Comparison of ENCODE assay signal across 9 mouse cellular contexts in genomic region chr8:91629594-91629993, GRCm38 (mm10).
DNase-seq lines count a peak whose midpoint lies in the region; ATAC-seq lines count a peak whose summit lies in the region.
"Had no signal": no experiment of that assay in that cellular context is flagged by ENCODE, and none has a peak within 500 bp of the region (broad histone marks: within the 10 kb centered on the region; RNA-seq: fewer than 3 reads in every experiment).

No protein-coding gene starts in this region.

- intact Hi-C loops in heart, postnatal 10 days (cut with DNase I), result no loop called here
- intact Hi-C loops in left cerebral cortex, postnatal 25 days (cut with DNase I), result no loop called here

- ATAC-seq in forebrain, embryonic 12.5 days (ENCODE audit: low FRiP score), result peak; percentile 42; the same call in 1 of the 2 replicates
- ATAC-seq in forebrain, embryonic 11.5 days (replicated peaks; ENCODE audit: low FRiP score), result no peak

- H3K4me1 ChIP-seq in forebrain, embryonic 12.5 days, result peaks cover 50% of the 10 kb centered on the region
- H3K4me1 ChIP-seq in forebrain, embryonic 11.5 days (replicated peaks; ENCODE audit: control insufficient read depth, insufficient read depth, low read length), result peaks cover 3% of the 10 kb centered on the region; the same call in 1 of the 2 replicates

- no peak for DNase-seq in forebrain, embryonic 11.5 days (ENCODE audit: low spot score)
- peak; percentile 61 for DNase-seq in embryo, embryonic 10 days (ENCODE audit: low spot score)
- DNase-seq in heart, postnatal 10 days, result peak; percentile 62 to 67
- DNase-seq in kidney, postnatal 36 days, result peak; percentile 50 to 67
- DNase-seq in urinary bladder, postnatal 36 days (ENCODE audit: low spot score in 2 of 2), result no peak
- DNase-seq in cerebellum, adult 8-10 months, result no peak
- no peak for DNase-seq in left cerebral cortex, postnatal 25 days (ENCODE audit: low spot score in 2 of 2)

- H3K4me3 ChIP-seq in forebrain, embryonic 12.5 days (replicated peaks), result no peak overlapping the region
- no peak overlapping the region for H3K4me3 ChIP-seq in forebrain, embryonic 11.5 days (ENCODE audit: low read depth, low read length)
- H3K4me3 ChIP-seq: myocyte had no signal

- no peaks in the 10 kb centered on the region for H3K36me3 ChIP-seq in forebrain, embryonic 12.5 days (replicated peaks)
- no peaks in the 10 kb centered on the region for H3K36me3 ChIP-seq in forebrain, embryonic 11.5 days (ENCODE audit: control insufficient read depth, insufficient read depth, low read length)

- 0 out of 2 replicates have a peak overlapping the region, but pooled peaks have one; percentile 8 for H3K4me2 ChIP-seq in forebrain, embryonic 12.5 days
- no peak overlapping the region for H3K4me2 ChIP-seq in forebrain, embryonic 11.5 days (ENCODE audit: low read depth, low read length, severe bottlenecking)

- peaks cover 78% of the 10 kb centered on the region for H3K27me3 ChIP-seq in forebrain, embryonic 12.5 days
- H3K27me3 ChIP-seq in forebrain, embryonic 11.5 days (ENCODE audit: control insufficient read depth, insufficient read depth, low read length), result peaks cover 25% of the 10 kb centered on the region

- H3K27ac ChIP-seq in forebrain, embryonic 12.5 days, result no peak overlapping the region
- no peak overlapping the region for H3K27ac ChIP-seq in forebrain, embryonic 11.5 days (ENCODE audit: low read depth, low read length)

- WGBS in forebrain, embryonic 12.5 days, result 22% methylated on average over 14 of the region's 14 CpGs
- 23% methylated on average over 14 of the region's 14 CpGs for WGBS in forebrain, embryonic 11.5 days

- H3K9ac ChIP-seq in forebrain, embryonic 12.5 days, result no peak overlapping the region
- H3K9ac ChIP-seq in forebrain, embryonic 11.5 days (ENCODE audit: low read length), result no peak overlapping the region

- no peaks in the 10 kb centered on the region for H3K9me3 ChIP-seq in forebrain, embryonic 12.5 days
- no peaks in the 10 kb centered on the region for H3K9me3 ChIP-seq in forebrain, embryonic 11.5 days (ENCODE audit: control insufficient read depth, low read length)

Comparison
In these comparisons a context has a peak if more than half of its experiments do, and no peak if none do; other contexts are left out.
1. DNase-seq: peak in embryo, embryonic 10 days (single experiment), heart, postnatal 10 days (2 of 2) and kidney, postnatal 36 days (2 of 2); none in forebrain, embryonic 11.5 days (single experiment), urinary bladder, postnatal 36 days (0 of 2), cerebellum, adult 8-10 months (single experiment) and left cerebral cortex, postnatal 25 days (0 of 2).